Mouse (Mus musculus): ENCODE data around the gene Poldip3.
"Not testable (repeated sequence)": the region's sequence is repeated elsewhere in the genome, so short reads cannot be mapped to it uniquely, and the experiment has no call there.

Poldip3 gene

DNA sequence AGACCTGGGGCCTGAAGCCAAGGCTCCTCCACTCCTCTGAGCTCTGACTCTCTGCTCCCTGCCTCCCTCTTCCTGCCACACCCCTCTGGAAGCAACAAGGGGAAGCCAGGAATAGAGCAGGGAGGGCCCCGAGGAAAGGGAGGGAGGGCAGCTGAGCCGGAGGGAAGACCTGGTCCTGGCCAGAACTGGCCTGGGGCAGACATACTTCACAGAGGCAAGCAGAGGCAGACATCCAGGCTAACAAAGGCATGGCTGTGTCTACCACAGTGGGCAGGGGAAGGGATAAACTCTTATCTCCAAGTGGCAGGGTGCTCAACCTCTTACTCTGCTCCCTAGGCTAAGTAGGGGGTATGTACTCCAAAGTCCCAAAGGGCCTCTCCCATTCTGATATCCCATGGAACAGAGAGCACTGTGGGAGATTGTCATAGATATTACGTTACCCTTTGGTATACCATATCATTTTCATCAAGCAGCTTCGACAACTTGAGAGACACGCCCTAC lies 15.8 kb upstream of the Poldip3 start:
- no peak for DNase-seq

DNA sequence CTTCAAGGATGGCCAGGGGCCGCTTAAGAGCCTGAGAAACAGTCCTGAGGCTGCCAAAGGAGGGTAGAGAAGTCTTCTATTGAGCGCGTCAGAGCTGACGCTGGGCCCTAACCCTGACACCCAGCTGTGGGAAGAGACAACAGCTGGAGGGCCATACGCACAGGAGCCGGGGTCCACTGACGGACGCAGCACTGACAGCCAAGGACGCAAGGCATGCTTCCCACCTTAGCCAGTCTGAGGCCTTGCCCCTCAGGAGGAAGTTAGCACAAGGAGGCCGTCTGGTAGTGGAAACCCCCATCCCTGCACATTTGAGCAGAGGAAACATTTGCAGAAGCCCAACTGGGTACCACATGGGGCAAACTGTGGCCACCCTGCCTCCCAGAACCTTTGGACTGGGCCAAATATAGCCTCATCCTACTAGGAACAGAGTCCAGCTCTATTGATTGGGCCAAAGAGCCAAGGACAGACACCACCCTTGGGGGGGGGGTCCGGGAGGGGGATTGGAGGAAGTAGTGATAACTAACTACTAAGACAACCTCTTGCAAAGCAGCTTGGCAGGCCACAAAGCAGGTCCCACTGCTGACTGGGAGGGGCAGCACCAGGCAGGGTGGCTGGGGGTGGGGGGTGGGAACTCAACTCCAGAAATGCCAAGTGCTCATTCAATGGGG lies 13.8 kb upstream of the Poldip3 start:
- DNase-seq: no peak

DNA sequence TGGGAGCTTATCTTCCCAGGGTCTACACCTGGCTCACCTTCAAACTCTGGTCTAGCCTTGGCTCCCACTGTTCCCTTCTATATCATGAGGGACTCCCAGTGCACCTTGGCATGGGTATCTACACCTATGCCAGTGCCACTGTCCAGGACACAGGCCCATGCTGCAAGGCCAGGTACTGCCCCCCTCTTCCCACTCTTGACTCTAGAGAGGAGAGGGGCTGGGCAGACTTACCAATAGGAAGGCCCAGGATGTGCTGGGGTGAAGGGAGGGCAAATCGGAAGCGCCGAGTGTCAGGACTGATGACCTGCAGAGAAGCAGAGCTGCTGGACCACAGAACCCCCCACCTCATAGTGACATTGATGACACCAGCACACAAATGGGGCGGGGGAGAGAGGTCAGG lies 12.8 kb upstream of the Poldip3 start:
- DNase-seq: no peak

DNA sequence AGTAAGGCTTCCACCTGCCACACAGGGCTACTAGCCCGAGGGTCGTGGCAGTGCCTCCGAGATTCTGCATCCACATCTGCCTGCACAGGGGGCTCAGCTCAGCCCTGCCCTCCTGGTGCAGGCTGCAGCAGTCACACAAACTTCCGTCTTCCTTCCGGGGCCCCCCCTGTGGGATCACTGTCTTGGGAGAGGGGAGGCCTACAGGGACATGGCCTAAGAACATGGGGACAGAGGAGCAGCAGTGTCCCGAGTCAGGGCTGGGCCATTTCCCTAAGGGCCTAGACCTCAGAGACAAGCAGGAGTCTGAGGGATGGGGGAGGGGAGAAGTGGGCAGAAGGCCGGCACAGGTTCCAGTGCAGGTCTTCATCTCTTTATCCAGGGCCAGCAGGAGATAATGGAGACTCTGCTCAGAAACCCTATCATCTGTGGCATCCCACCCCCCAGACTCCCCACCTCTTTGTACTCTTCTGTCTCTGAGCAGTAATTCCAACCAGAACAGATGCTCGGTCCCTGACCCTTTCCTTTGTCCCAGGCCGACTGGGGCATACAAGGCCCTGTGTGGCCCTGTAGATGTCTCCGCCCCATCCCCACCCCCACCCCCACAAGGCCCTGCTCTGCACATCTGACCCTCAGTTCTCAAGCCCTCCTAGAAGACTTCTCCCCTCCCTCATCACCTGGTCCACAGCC lies 12.0 kb upstream of the Poldip3 start:
- DNase-seq: no peak

DNA sequence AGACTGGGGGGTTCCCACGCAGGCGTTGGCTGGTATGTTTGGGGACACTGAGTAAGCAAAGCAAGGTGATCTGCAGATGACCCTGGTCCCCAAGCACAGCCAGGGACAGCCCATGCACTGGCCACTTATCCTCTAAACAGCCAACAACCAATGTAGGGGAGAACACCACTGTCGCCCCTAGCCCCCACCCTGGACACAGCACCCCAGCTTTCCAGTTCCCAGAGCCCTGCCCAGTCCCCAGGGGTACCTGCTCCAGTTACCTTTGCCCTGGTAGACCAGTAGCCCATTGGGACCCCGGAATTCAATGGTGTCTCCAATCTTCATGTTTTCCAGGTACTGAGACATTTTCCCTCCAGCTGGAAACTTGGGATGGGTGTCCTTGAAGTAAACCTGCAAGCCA lies 11.4 kb upstream of the Poldip3 start:
- DNase-seq: no peak

DNA sequence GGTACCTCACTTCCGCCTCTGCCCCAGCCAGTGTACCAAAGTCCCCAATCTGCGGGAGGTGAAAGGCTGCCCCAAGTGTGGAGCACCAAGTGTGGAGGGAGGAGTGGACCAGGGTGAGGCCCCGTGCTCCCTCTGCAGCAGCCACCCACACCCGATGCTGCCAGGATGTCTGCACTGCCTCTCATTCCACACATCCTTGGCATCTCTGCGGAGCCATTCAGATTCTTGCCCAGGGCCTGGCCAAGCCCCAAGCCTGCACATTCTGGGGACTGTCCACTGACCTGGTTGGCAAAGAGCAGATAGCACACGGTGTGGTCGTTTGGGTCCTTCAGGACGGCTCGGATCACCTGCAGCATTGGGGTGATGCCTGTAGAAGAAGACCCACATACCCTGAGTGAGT lies 10.6 kb upstream of the Poldip3 start:
- no peak for DNase-seq

DNA sequence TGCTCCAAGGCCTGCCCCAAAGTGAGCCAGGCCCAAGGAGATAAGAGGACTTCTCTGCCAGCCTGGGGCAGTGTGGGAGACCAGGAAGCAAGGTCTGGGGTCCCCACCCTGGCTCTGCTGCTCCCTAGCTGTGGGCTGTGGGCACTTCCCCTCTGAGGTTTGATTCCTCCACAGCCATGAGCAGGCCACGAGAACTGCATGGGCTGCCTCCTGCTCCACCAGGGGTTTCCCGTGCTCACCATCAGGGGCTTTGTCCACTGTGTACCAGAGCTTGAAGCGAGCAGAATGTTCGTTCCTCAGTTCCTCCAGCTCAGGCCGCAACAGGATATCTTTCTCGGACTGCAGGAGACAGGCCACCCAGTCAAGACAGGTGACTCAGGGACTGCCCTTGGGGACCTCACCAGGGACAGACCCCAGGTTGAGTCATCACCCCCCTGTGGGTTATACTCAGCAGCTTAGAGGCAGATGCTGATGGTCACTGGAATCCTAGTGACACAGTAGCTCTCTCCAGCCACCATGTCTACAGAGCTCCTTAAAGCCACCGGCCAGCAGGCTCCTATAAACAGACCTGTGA lies 9.5 kb upstream of the Poldip3 start:
- no peak for DNase-seq

DNA sequence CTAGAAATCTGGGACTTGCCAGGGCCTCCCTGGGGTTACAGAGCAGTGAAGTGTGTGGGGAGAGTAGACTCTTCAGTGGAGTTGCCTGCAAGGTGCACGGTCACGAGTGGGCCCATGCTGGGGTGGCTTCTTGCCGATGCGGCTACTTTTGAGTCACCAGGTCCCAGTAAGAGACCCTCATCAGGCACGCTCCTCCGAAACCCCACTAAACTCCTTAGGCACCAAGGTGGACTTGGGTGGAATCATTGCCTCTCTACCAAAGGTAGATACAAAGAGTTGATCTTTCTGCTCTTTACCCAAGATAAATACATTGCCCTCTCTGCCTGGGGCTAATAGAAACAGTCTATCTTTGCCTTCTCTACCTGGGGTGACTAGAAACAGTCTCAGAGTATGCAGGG lies 8.5 kb upstream of the Poldip3 start:
- DNase-seq: no peak

DNA sequence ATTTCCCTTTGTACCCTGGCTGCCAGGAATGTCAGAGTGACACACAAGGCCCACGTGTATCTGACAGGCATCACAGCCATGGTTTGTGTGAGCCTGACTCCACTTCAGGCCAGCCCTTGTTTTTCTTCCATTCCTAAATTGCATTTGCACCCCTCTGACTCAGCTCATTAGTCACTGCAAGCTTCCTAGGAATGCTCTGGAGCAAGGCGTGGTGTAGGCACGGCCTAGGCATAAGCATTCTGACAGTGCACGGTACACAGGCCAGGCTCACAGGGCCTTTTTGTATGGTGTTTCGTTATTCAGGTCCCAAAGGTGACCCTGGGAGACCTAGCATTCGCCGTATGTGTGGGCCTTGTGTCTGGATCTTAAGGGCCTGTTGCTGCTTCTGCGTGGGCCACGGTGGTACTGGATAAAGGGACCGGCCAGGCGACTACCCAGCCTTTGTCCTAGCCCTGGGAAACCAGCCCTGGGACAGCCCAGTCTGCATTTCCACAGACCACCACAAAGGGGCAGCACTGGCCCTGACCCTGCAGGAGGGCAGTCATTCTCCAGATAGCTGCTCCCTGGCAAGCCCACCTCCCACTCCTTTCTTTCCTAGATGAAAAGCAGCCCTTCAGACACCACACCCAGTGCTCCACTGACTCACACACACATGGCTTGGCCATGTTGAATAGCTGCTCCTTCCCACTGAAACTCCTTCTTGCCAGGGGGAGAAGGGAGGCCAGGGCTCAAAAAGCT lies 7.9 kb upstream of the Poldip3 start:
- DNase-seq: peak; percentile 52

DNA sequence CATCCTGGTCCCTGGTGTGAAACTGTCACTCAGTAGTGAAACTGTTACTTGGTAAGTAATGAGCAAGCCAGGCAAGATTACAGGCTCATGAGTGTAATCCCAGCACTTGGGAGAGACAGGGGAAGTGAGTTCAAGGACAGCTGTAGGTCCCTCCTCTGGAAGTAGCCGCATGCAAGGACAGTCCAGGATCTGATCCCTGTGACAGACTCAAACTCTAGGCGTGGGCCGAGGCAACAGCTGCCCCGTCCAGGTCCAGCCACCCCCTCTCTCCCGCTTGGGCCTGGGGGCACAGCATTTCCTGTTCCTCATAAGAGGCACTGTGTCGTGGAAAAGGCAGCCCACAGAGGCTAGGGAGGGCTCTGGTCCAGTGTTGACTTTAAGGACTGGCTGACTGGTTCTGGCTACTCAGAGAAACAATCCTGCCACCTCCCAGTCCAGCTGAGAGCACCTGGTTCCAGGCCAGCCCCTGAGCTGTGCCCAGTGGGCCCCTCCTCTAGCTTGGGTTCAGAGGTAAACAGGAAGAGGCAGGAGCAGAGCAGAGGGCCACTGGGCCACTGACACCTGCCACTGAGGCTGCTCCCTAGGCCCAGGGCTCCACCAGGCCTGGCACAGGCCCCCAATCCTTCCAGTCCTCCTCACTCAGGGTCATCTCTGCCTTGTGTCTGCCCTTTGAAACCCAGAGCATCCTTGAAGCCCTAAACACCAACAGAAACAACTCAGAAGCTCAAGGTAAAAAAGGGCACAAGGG lies 6.7 kb upstream of the Poldip3 start:
- no peak for DNase-seq

DNA sequence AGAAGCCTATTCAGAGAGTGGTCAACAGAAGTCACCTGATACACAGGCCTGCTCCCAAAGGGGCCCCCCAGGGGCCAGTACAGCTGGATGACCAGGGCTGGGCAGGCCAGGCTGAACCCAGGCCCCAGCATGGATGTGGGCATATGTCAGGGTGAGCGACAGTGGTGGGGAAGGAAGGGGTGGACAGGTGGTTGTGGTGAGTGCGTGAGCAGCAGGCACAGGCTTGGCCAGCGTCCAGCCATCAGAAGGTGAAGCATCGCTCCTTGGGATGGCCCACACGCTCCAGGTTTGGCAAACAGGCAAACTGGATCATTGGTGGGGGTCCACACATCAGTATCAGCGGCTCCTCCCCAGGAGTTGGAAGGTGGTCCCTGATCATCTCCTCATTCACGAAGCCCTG lies 5.1 kb upstream of the Poldip3 start:
- DNase-seq: no peak

DNA sequence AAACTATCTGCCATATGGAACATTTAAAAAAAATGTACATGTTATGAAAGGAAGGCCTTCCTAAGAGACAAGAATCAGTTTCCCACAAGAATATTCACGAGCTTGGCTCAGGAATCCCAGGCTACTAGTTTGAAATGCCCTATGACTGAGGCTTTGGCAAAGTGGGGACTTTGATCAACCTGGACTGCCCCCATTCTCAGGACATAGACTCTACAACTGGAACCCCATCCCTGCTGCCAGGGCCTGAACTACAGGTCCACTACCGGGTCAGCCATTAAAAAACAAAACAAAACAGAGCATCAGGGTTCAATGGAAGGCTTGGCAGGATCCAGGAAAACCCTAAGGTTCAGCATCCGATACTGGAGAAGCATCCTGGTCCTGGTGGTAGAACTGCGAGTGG lies 1.5 kb upstream of the Poldip3 start:
- no peak for DNase-seq

DNA sequence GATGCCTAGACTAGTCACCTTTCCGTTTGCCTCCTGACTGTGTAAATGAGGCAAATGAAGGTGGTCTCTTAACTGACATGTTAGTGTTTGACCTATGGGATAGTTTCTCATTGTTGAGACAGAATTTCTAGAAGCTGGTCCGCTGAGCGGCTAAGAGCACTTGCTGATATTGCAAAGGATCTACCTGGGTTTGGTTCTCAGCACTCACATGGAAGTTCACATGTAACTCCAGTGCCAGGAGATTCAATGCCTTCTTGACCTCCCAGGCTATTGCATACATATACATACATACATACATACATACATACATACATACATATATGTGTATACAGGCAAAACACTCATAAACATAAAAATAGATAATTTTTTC lies 874 bp upstream of the Poldip3 start:
- no peak for DNase-seq

DNA sequence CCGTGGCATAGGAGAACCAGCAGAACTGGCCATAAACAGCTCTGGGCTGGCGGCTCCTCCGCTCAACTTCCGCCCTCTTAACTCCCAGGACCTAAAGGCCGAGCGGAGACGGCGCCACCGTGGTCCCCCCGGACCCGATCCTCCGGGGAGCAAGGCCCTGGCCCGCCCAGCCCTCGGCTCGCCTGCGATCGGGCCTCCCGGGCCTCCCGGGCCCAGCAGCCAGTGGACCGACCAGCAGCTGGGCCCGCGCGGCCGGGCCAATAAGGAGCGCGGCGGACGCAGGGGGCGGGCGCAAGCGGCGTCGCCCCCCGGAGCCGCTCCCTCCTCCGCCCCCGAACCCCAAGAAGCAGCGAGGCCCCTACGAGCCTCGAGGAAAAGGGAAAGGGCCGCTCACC lies 386 bp downstream of the Poldip3 start:
- DNase-seq: no peak

DNA sequence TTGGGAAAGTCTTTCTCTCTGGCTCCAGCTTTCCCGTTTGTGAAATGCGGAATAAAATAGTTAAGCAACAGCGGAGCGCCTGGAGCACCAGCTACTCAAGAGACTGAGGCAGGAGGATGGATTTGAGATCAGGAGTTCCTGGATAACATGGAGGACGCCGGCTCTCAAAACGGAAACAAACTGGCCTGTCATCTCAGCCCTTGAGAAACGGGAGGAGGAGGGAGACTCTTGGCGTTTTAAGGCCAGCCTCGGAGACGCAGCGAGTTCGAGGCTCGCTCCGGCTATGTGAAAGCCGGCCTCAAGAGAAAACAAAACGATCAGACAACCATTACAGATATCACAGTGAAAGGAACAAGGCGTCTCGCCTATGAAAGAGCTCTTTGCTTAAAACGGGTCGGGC lies 789 bp downstream of the Poldip3 start:
- no peak for DNase-seq

DNA sequence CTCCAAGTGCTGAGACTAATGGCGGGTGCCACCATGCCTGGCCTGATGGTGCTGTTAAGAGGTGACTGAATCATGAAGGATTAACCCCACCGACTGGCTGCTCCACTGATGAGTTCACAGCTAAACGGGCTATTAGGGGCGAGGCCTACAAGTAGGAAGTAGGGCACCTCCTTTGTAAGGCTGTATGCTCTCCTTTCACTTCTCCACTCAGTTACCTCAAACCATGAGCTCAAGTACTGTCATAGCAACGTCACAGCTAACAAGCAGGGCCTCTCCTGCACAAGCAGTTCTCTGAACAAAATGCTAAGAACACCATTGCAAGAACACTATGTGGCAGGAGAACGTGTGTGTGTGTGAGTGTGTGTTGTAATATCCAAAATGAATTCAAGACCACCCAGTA lies 3.6 kb downstream of the Poldip3 start:
- DNase-seq: no peak

DNA sequence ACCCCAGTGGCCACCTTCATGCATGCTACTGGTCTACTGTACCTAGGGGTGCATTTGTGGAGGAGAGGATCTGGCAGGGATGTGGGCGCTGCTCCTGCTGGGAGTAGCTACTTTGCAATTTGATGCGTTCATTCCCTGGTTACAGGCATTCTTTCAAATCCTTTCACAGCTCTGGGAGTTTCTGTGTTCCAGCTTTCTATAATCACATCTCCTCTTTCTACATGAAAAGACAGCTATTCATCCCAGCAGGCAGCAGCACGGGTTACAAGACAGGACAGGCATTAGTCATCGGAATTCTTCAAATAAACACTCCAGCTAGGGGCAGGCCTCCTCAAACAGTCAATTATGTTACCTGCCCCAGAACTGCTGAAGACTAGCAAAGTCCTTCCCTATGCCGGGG lies 6.3 kb downstream of the Poldip3 start:
- no peak for DNase-seq

DNA sequence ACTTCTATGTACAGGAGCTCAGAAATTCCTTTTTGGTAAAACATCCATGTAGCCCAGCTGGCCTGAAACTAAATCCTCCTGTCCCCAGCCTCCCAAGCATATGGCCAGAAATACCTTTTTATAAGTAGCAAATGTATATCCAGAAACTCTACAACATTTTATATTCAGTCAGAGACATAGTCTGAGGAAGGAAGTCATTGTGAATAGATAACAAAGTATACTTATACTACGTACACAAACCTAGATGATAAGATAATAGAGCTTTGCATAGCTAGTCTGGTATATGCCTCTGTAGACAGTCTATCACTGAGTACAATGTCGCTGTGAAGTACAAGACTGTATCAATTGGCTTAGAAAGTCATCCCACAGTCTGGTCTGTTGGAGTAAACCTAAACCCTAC lies 13.5 kb downstream of the Poldip3 start:
- DNase-seq: no peak

DNA sequence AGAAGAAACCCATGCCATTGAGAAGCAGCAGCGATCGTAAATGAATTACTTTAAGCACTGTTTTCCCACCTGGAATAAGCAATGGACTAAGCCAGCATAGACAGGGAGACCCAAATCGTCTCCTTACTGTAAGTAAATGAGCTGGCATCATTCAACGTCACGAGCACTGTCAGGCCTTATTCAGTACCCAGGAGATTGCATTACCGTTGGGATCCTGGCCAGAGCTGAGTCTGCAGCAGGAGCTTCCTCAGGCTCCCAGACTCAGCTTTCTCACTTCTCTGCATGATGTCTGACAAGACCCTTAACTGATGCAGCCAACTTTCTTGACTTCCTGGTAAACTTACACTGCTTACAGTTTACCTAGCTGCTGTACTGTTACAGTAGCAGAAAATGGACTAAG lies 14.5 kb downstream of the Poldip3 start:
- DNase-seq: no peak

DNA sequence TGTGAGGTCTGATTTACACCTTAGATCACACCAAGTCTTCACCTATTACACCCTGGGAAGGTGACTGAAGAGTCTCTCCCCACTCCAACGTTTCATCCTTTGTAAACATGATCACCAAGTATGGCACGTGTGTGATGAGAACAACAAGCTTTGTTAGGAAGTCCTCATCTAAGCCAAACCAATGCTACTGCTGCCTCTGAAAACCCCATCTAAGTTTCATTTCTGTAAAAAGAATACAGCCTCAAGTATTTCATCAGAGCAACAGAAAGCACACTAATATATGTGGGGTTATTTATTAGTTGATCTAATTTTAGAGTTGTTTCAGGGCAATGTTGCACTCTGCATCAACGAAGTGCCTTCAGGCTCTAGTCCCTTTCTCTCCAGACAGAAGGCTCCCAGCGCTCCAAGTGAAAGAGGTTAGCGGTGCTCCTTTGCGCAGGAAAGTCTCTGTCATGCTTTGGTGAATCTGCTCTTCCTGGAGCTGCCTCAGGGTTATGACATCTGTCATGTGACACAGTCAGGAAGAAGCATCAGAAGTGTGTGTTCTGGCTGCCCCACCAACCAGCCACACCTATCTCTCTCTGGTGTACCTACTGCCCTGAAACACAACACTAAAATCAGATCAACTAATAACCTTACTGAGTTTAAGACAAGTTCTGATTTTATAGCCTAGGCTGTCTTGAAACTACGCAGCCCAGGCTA lies 19.5 kb downstream of the Poldip3 start:
- no peak for DNase-seq

DNA sequence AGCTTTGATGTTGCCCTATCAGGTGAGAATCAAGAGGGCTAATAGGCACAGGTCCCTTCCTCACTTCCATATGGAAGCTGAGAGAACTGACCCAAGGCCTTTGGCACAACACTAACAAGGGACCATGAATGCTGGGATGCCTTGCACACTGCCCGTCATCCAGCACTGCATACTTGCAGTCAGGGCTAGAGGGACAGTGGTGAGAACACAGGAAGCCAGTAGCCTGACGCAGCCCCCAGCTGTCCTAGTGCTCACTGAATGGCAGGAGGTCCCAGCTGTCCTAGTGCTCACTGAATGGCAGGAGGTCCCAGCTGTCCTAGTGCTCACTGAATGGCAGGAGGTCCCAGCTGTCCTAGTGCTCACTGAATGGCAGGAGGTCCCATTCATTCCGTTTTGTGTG lies 22.1 kb downstream of the Poldip3 start:
- DNase-seq: not testable (repeated sequence)

DNA sequence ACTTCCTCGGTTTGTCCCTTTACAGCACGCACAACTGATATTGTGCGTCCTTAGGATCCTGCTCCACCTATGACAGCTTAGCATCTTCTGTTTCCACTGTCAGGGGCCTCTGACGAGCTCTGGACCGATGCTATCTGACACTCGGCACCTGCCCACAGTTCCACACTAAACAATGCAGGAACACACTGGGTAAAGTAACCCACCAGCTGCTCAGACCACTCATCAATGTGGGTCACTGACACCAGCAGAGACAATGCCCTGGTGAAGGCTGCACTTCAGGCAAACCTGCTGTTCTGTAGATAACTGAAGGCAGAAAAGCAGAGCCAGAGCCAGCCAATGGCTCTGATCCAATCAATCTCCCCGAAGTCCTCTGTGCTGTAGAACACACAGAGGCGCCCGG lies 22.6 kb downstream of the Poldip3 start:
- DNase-seq: no peak

DNA sequence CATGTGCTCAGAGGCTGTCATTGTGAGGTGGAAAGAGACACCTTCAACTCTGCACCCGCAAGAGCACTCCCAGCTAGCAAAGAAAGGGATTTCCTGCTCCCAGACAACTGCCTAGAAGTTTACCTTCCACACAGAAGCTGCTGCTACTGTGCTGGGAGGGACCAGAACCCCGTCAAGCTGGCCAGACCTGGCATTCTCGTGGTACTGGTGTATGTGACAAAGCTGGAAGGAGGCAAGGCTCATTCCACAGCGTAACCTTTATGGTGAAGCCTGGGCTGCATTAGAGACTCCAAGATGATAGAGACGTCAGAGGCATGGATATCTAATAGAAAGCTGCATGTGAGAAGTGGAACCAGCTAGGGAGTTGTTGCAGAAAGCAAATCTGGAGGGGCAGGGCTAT lies 24.6 kb downstream of the Poldip3 start:
- no peak for DNase-seq

Measured in right cerebral cortex, postnatal 4 days (tissue).